Mouse (Mus musculus): ENCODE data around the gene Slc26a11. TPM values are rescaled to one million over a fixed set of nuclear protein-coding genes. Genes with fewer than 3 reads are reported as not detected.

Gene Slc26a11
- polyA plus RNA-seq, 1 experiment, result 1.5 TPM

GRCm38 (mm10) chr11:119363534-119364145, 8.3 kb downstream of the Slc26a11 start:
- Histone ChIP-seq H3K4me2 (ENCODE audit: low read depth) (no peak overlapping the region), H3K27me3 (ENCODE audit: control insufficient read depth, insufficient read depth, insufficient read length) (no peaks in the 10 kb centered on the region), H3K79me2 (ENCODE audit: control insufficient read depth, insufficient read depth) (no peaks in the 10 kb centered on the region), H3K4me3 (no peak overlapping the region), H3K36me3 (ENCODE audit: control insufficient read depth, insufficient read depth) (no peaks in the 10 kb centered on the region), H3ac (ENCODE audit: control insufficient read depth, insufficient read length) (no peak overlapping the region)
- no peak for TF ChIP-seq USF1 (IDR thresholded peaks at IDR 0.05; ENCODE audit: low read depth)
- TF ChIP-seq TCF3 (IDR thresholded peaks at IDR 0.05; ENCODE audit: insufficient read length, low read depth), result no peak
- TF ChIP-seq MYOD1 (IDR thresholded peaks at IDR 0.05; ENCODE audit: control insufficient read depth in 1 of 3, insufficient read length in 2 of 3, low read depth in 2 of 3), result no peak
- TF ChIP-seq CEBPB (IDR thresholded peaks at IDR 0.05; ENCODE audit: insufficient read depth, poor library complexity, severe bottlenecking), result no peak
- TF ChIP-seq TCF12 (IDR thresholded peaks at IDR 0.05; ENCODE audit: insufficient read depth, poor library complexity, severe bottlenecking), result no peak
- TF ChIP-seq POLR2AphosphoS2 (IDR thresholded peaks at IDR 0.05; ENCODE audit: insufficient read length, low read depth), result no peak
- TF ChIP-seq MYOG (IDR thresholded peaks at IDR 0.05; ENCODE audit: control insufficient read depth in 1 of 3, insufficient read depth in 1 of 3, insufficient read length in 2 of 3, low read depth in 2 of 3), result no peak
- TF ChIP-seq POLR2A (IDR thresholded peaks at IDR 0.05; ENCODE audit: insufficient read length, low read depth), result no peak
- no peak for TF ChIP-seq MAX (IDR thresholded peaks at IDR 0.05; ENCODE audit: low read depth)
- no peak for TF ChIP-seq SRF (IDR thresholded peaks at IDR 0.05; ENCODE audit: control insufficient read depth, insufficient read length, low read depth)
- TF ChIP-seq E2F4 (IDR thresholded peaks at IDR 0.05; ENCODE audit: insufficient read depth), result no peak
- no peak for TF ChIP-seq REST (IDR thresholded peaks at IDR 0.05; ENCODE audit: insufficient read depth, insufficient read length)

GRCm38 (mm10) chr11:119375425-119375824, 20.1 kb downstream of the Slc26a11 start:
- Histone ChIP-seq H3K27me3 (ENCODE audit: control insufficient read depth, insufficient read depth, insufficient read length) (no peaks in the 10 kb centered on the region), H3ac (ENCODE audit: control insufficient read depth, insufficient read length) (no peak overlapping the region), H3K4me2 (ENCODE audit: low read depth) (no peak overlapping the region), H3K36me3 (ENCODE audit: control insufficient read depth, insufficient read depth) (no peaks in the 10 kb centered on the region), H3K79me2 (ENCODE audit: control insufficient read depth, insufficient read depth) (no peaks in the 10 kb centered on the region), H3K4me3 (no peak overlapping the region)
- TF ChIP-seq MAX (IDR thresholded peaks at IDR 0.05; ENCODE audit: low read depth), result no peak

GRCm38 (mm10) chr11:119377326-119377725, 22.0 kb downstream of the Slc26a11 start:
- no peak for TF ChIP-seq TCF3 (IDR thresholded peaks at IDR 0.05; ENCODE audit: insufficient read length, low read depth)
- no peak for TF ChIP-seq REST (IDR thresholded peaks at IDR 0.05; ENCODE audit: insufficient read depth, insufficient read length)
- no peak for TF ChIP-seq E2F4 (IDR thresholded peaks at IDR 0.05; ENCODE audit: insufficient read depth)
- no peak for TF ChIP-seq CEBPB (IDR thresholded peaks at IDR 0.05; ENCODE audit: insufficient read depth, poor library complexity, severe bottlenecking)
- no peak for TF ChIP-seq MYOG (IDR thresholded peaks at IDR 0.05; ENCODE audit: control insufficient read depth in 1 of 3, insufficient read depth in 1 of 3, insufficient read length in 2 of 3, low read depth in 2 of 3)
- no peak for TF ChIP-seq USF1 (IDR thresholded peaks at IDR 0.05; ENCODE audit: low read depth)
- TF ChIP-seq MYOD1 (IDR thresholded peaks at IDR 0.05; ENCODE audit: control insufficient read depth in 1 of 3, insufficient read length in 2 of 3, low read depth in 2 of 3), result no peak
- TF ChIP-seq TCF12 (IDR thresholded peaks at IDR 0.05; ENCODE audit: insufficient read depth, poor library complexity, severe bottlenecking), result no peak
- no peak for TF ChIP-seq MAX (IDR thresholded peaks at IDR 0.05; ENCODE audit: low read depth)
- no peak for TF ChIP-seq POLR2A (IDR thresholded peaks at IDR 0.05; ENCODE audit: insufficient read length, low read depth)
- TF ChIP-seq POLR2AphosphoS2 (IDR thresholded peaks at IDR 0.05; ENCODE audit: insufficient read length, low read depth), result no peak
- TF ChIP-seq SRF (IDR thresholded peaks at IDR 0.05; ENCODE audit: control insufficient read depth, insufficient read length, low read depth), result no peak
- no peaks in the 10 kb centered on the region for H3K27me3 ChIP-seq (ENCODE audit: control insufficient read depth, insufficient read depth, insufficient read length)
- H3ac ChIP-seq (ENCODE audit: control insufficient read depth, insufficient read length), result no peak overlapping the region
- H3K4me3 ChIP-seq, result no peak overlapping the region
- no peaks in the 10 kb centered on the region for H3K79me2 ChIP-seq (ENCODE audit: control insufficient read depth, insufficient read depth)
- no peak overlapping the region for H3K4me2 ChIP-seq (ENCODE audit: low read depth)
- H3K36me3 ChIP-seq (ENCODE audit: control insufficient read depth, insufficient read depth), result no peaks in the 10 kb centered on the region

DNA sequence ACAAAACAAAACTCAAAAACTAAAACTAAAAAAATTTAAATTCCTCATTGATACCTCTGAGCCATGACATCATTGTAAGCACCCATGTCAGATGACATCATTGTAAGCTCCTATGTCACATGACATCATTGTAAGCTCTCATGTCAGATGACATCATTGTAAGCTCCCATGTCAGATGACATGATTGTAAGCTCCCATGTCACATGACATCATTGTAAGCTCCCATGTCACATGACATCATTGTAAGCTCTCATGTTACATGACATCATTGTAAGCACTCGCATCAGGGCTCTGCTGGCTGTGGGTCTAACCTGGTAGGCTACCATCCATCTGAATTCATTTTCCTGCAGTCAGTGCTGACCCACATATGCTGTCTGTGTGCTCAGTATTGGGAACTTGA, 23.2 kb downstream of the Slc26a11 start:
- no peak for TF ChIP-seq TCF3 (IDR thresholded peaks at IDR 0.05; ENCODE audit: insufficient read length, low read depth)
- no peak for TF ChIP-seq POLR2AphosphoS2 (IDR thresholded peaks at IDR 0.05; ENCODE audit: insufficient read length, low read depth)
- TF ChIP-seq SRF (IDR thresholded peaks at IDR 0.05; ENCODE audit: control insufficient read depth, insufficient read length, low read depth), result no peak
- no peak for TF ChIP-seq MAX (IDR thresholded peaks at IDR 0.05; ENCODE audit: low read depth)
- TF ChIP-seq REST (IDR thresholded peaks at IDR 0.05; ENCODE audit: insufficient read depth, insufficient read length), result no peak
- TF ChIP-seq E2F4 (IDR thresholded peaks at IDR 0.05; ENCODE audit: insufficient read depth), result no peak
- no peak for TF ChIP-seq MYOG (IDR thresholded peaks at IDR 0.05; ENCODE audit: control insufficient read depth in 1 of 3, insufficient read depth in 1 of 3, insufficient read length in 2 of 3, low read depth in 2 of 3)
- no peak for TF ChIP-seq CEBPB (IDR thresholded peaks at IDR 0.05; ENCODE audit: insufficient read depth, poor library complexity, severe bottlenecking)
- no peak for TF ChIP-seq MYOD1 (IDR thresholded peaks at IDR 0.05; ENCODE audit: control insufficient read depth in 1 of 3, insufficient read length in 2 of 3, low read depth in 2 of 3)
- no peak for TF ChIP-seq POLR2A (IDR thresholded peaks at IDR 0.05; ENCODE audit: insufficient read length, low read depth)
- TF ChIP-seq USF1 (IDR thresholded peaks at IDR 0.05; ENCODE audit: low read depth), result no peak
- TF ChIP-seq TCF12 (IDR thresholded peaks at IDR 0.05; ENCODE audit: insufficient read depth, poor library complexity, severe bottlenecking), result no peak
- H3K36me3 ChIP-seq (ENCODE audit: control insufficient read depth, insufficient read depth), result no peaks in the 10 kb centered on the region
- no peak overlapping the region for H3K4me2 ChIP-seq (ENCODE audit: low read depth)
- no peaks in the 10 kb centered on the region for H3K79me2 ChIP-seq (ENCODE audit: control insufficient read depth, insufficient read depth)
- no peaks in the 10 kb centered on the region for H3K27me3 ChIP-seq (ENCODE audit: control insufficient read depth, insufficient read depth, insufficient read length)
- H3ac ChIP-seq (ENCODE audit: control insufficient read depth, insufficient read length), result no peak overlapping the region
- no peak overlapping the region for H3K4me3 ChIP-seq

Data from myocyte (in vitro differentiated cells).